Mouse (Mus musculus) megakaryocyte, embryonic 14.5 days (primary cell): ENCODE results near the gene Mxi1.

Source experiments
- FLI1 ChIP-seq: IDR thresholded peaks from 2 replicates; pipeline ENCODE4 v1.6.1; 2012; ENCODE audit warnings: low read length, inconsistent platforms, mixed read lengths
- GATA1 ChIP-seq: IDR thresholded peaks from 3 replicates; pipeline ENCODE4 v1.6.1; 2012; ENCODE audit warnings: mixed read lengths, low read length, inconsistent platforms, borderline replicate concordance

- TF ChIP-seq GATA1 (no peak), FLI1 (no peak)
Measured at GRCm38 (mm10) chr19:53420924-53421582, 110.7 kb downstream of the Mxi1 start.
